Mouse (Mus musculus) heart, postnatal 10 days (tissue): ENCODE data around the gene Cbx3. TPM values are rescaled to one million over a fixed set of nuclear protein-coding genes. Genes with fewer than 3 reads are reported as not detected.
"Not testable (repeated sequence)": the region's sequence is repeated elsewhere in the genome, so short reads cannot be mapped to it uniquely, and the experiment has no call there.

Experiments used
- DNase-seq, 2 experiments: peaks; one replicate each; pipeline ENCODE4 v3.0.0; 2021
- intact Hi-C: fragments of 180-260 bp; cut with DNase I; formaldehyde crosslinking; loops from one replicate; pipeline ENCODE4 v1.15.1; 2025
- total RNA-seq, 2 experiments: library from RNA; stranded (reverse); gene quantifications; 2 replicates each; pipeline ENCODE4 v1.2.3; 2021

The Cbx3 gene
- total RNA-seq, 2 experiments from 2014 or later = 113 to 126 TPM

- peak; percentile 87 to 88 for DNase-seq
- intact Hi-C loops = loop anchor here (5.0 kb wide), 1 partner anchor 87 kb away; no protein-coding TSS in a partner anchor
Observed at GRCm38 (mm10) chr6:51468891-51469561, 1.1 kb upstream of the Cbx3 start.

- intact Hi-C loops = loop anchor here (5.0 kb wide), 1 partner anchor 88 kb away; no protein-coding TSS in a partner anchor
- peak; percentile 99 to 100 for DNase-seq
Observed at GRCm38 (mm10) chr6:51469715-51470310, 347 bp upstream of the Cbx3 start, which contains the start of gene Hnrnpa2b1. Hnrnpa2b1 (minus strand) TSS chr6:51469894.

GRCm38 (mm10) chr6:51471179-51471505 is 982 bp downstream of the Cbx3 start:
- intact Hi-C loops = no loop called here
- DNase-seq = no peak

GRCm38 (mm10) chr6:51471782-51472181 is 1.6 kb downstream of the Cbx3 start:
- no peak for DNase-seq
- intact Hi-C loops = no loop called here

- DNase-seq = no peak
- intact Hi-C loops = no loop called here
Observed at GRCm38 (mm10) chr6:51472213-51472612, 2.1 kb downstream of the Cbx3 start.

- intact Hi-C loops = no loop called here
- no peak for DNase-seq
Observed at GRCm38 (mm10) chr6:51479136-51479731, 9.1 kb downstream of the Cbx3 start.

- intact Hi-C loops = no loop called here
- no peak for DNase-seq
Observed at GRCm38 (mm10) chr6:51481548-51481947, 11.4 kb downstream of the Cbx3 start.

GRCm38 (mm10) chr6:51483861-51484260 is 13.7 kb downstream of the Cbx3 start:
- intact Hi-C loops = no loop called here
- DNase-seq = no peak

- intact Hi-C loops, DNase-seq: not testable (repeated sequence)
Observed at GRCm38 (mm10) chr6:51484556-51484955, 14.4 kb downstream of the Cbx3 start.

GRCm38 (mm10) chr6:51485646-51486045 is 15.5 kb downstream of the Cbx3 start:
- no peak for DNase-seq

GRCm38 (mm10) chr6:51486076-51486710 is 16.0 kb downstream of the Cbx3 start:
- intact Hi-C loops = no loop called here
- DNase-seq = no peak

More at GRCm38 (mm10) chr6:51485646-51486045, 15.5 kb downstream of the Cbx3 start:
- intact Hi-C loops = no loop called here

GRCm38 (mm10) chr6:51486731-51487130 is 16.6 kb downstream of the Cbx3 start:
- no peak for DNase-seq
- intact Hi-C loops = no loop called here

GRCm38 (mm10) chr6:51489787-51490186 is 19.6 kb downstream of the Cbx3 start:
- intact Hi-C loops = no loop called here
- DNase-seq = peak; percentile 62 to 64

- intact Hi-C loops = no loop called here
- DNase-seq = no peak
Observed at GRCm38 (mm10) chr6:51497321-51498111, 27.4 kb downstream of the Cbx3 start.

GRCm38 (mm10) chr6:51505671-51506070 is 35.5 kb downstream of the Cbx3 start:
- no peak for DNase-seq
- intact Hi-C loops = loop anchor here (5.0 kb wide), 1 partner anchor 123 kb away; no protein-coding TSS in a partner anchor

- intact Hi-C loops = loop anchor here (5.0 kb wide), 1 partner anchor 125 kb away; no protein-coding TSS in a partner anchor
- DNase-seq = no peak
Observed at GRCm38 (mm10) chr6:51507556-51507955, 37.4 kb downstream of the Cbx3 start.

- intact Hi-C loops = loop anchor here (5.0 kb wide), 1 partner anchor 127 kb away; no protein-coding TSS in a partner anchor
- peak; percentile 73 to 84 for DNase-seq
Observed at GRCm38 (mm10) chr6:51508750-51509648, 38.8 kb downstream of the Cbx3 start.

GRCm38 (mm10) chr6:51510094-51510493 is 39.9 kb downstream of the Cbx3 start:
- DNase-seq = peak; percentile 48 to 72
- intact Hi-C loops = loop anchor here (2.0 kb wide), 1 partner anchor 69 kb away; no protein-coding TSS in a partner anchor

- no peak for DNase-seq
- intact Hi-C loops = loop anchor here (2.0 kb wide), 1 partner anchor 68 kb away; no protein-coding TSS in a partner anchor
Observed at GRCm38 (mm10) chr6:51510946-51511345, 40.8 kb downstream of the Cbx3 start.
